Mouse (Mus musculus): ENCODE measurements around the gene Camk1. TPM values are rescaled to one million over a fixed set of nuclear protein-coding genes. Genes with fewer than 3 reads are reported as not detected.

The Camk1 gene
- polyA plus RNA-seq, 1 experiment, result 43.2 TPM

DNA sequence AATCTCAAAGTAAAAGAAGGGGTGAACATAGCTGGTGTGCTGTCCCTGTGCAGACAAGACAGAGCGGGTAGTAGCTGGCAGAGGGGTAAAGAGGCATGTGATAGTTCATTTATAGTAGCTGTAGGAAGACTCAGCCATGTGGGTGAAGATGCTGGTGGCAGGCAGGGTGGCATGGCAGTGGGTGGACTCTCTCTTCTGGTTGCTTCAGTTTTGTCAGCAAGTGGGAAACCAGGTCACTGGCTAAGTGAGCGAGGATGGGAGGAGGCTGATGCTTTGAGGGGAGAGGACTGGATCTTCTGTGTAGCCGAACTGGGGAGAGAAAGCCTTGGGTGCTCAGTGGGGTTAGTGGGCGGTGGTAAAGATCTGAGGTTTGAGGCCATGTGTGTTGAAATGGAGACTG, 56.5 kb downstream of the Camk1 start:
- no peaks in the 10 kb centered on the region for H3K36me3 ChIP-seq (ENCODE audit: control insufficient read depth, insufficient read depth)
- no peak overlapping the region for H3K4me3 ChIP-seq (ENCODE audit: insufficient read depth, poor library complexity, severe bottlenecking)
- TF ChIP-seq MYOD1 (IDR thresholded peaks at IDR 0.05; ENCODE audit: control insufficient read depth, insufficient read length, low read depth), result no peak
- H3ac ChIP-seq (ENCODE audit: control insufficient read depth, insufficient read length, low read depth), result no peak overlapping the region
- peaks cover 39% of the 10 kb centered on the region for H3K27me3 ChIP-seq (ENCODE audit: control insufficient read depth, insufficient read depth, insufficient read length)
- H3K79me2 ChIP-seq (ENCODE audit: control insufficient read depth, insufficient read depth), result no peaks in the 10 kb centered on the region
- no peaks in the 10 kb centered on the region for H3K79me3 ChIP-seq (ENCODE audit: low read depth)

- TF ChIP-seq MAX (IDR thresholded peaks at IDR 0.05), result no peak
- no peak for TF ChIP-seq CTCF (IDR thresholded peaks at IDR 0.05; ENCODE audit: control insufficient read depth, insufficient read depth, insufficient read length)
- TF ChIP-seq MYOD1 (IDR thresholded peaks at IDR 0.05; ENCODE audit: control insufficient read depth, insufficient read length, low read depth), result no peak
- TF ChIP-seq CEBPB (IDR thresholded peaks at IDR 0.05; ENCODE audit: low read depth), result no peak
- no peak for TF ChIP-seq MYOG (IDR thresholded peaks at IDR 0.05; ENCODE audit: control insufficient read depth, extremely low read depth, insufficient read length)
- TF ChIP-seq USF1 (IDR thresholded peaks at IDR 0.05; ENCODE audit: low read depth), result no peak
- no peak for TF ChIP-seq FOSL1 (IDR thresholded peaks at IDR 0.05; ENCODE audit: insufficient read depth, low read length, poor library complexity, severe bottlenecking)
- H3K79me3 ChIP-seq (ENCODE audit: low read depth), result no peaks in the 10 kb centered on the region
These were observed 57.5 kb downstream of the Camk1 start for GRCm38 (mm10) chr6:113286316-113286715.

DNA sequence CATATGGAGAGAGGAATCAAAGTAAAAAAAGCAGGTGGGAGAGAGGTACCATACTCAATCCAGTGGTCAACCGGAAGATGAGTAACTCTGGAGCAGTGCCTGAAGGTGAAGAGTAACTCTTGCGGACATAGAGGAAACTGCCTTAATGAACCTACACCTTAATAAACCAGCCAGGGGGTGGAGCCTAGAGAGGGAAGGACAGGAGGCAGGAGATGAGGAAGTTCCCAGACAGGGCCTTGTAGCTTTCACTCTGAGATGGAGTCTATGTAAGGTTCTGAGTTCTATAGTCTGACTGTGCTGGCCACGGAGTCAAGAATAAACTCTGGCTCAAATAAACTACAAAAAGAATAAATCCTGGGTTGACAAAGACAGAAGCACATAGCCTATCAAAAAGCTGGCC, 58.9 kb downstream of the Camk1 start:
- H3K79me3 ChIP-seq (ENCODE audit: low read depth), result no peaks in the 10 kb centered on the region

More at GRCm38 (mm10) chr6:113286316-113286715, 57.5 kb downstream of the Camk1 start:
- H3ac ChIP-seq (ENCODE audit: control insufficient read depth, insufficient read length, low read depth), result no peak overlapping the region
- no peaks in the 10 kb centered on the region for H3K79me2 ChIP-seq (ENCODE audit: control insufficient read depth, insufficient read depth)
- no peak overlapping the region for H3K4me3 ChIP-seq (ENCODE audit: insufficient read depth, poor library complexity, severe bottlenecking)
- H3K36me3 ChIP-seq (ENCODE audit: control insufficient read depth, insufficient read depth), result no peaks in the 10 kb centered on the region
- peaks cover 36% of the 10 kb centered on the region for H3K27me3 ChIP-seq (ENCODE audit: control insufficient read depth, insufficient read depth, insufficient read length)

More for the DNA sequence above, 58.9 kb downstream of the Camk1 start:
- H3K79me2 ChIP-seq (ENCODE audit: control insufficient read depth, insufficient read depth), result no peaks in the 10 kb centered on the region
- no peak for TF ChIP-seq MYOG (IDR thresholded peaks at IDR 0.05; ENCODE audit: control insufficient read depth, extremely low read depth, insufficient read length)
- TF ChIP-seq CEBPB (IDR thresholded peaks at IDR 0.05; ENCODE audit: low read depth), result no peak
- TF ChIP-seq MAX (IDR thresholded peaks at IDR 0.05), result no peak
- TF ChIP-seq MYOD1 (IDR thresholded peaks at IDR 0.05; ENCODE audit: control insufficient read depth, insufficient read length, low read depth), result no peak
- no peak for TF ChIP-seq FOSL1 (IDR thresholded peaks at IDR 0.05; ENCODE audit: insufficient read depth, low read length, poor library complexity, severe bottlenecking)
- no peak for TF ChIP-seq CTCF (IDR thresholded peaks at IDR 0.05; ENCODE audit: control insufficient read depth, insufficient read depth, insufficient read length)
- no peak for TF ChIP-seq USF1 (IDR thresholded peaks at IDR 0.05; ENCODE audit: low read depth)
- peaks cover 36% of the 10 kb centered on the region for H3K27me3 ChIP-seq (ENCODE audit: control insufficient read depth, insufficient read depth, insufficient read length)
- H3ac ChIP-seq (ENCODE audit: control insufficient read depth, insufficient read length, low read depth), result no peak overlapping the region
- no peaks in the 10 kb centered on the region for H3K36me3 ChIP-seq (ENCODE audit: control insufficient read depth, insufficient read depth)
- no peak overlapping the region for H3K4me3 ChIP-seq (ENCODE audit: insufficient read depth, poor library complexity, severe bottlenecking)

Other genes with a start within 250 kb of the Camk1 start
- 0.18 TPM for gene Lhfpl4, start 148.6 kb downstream of the Camk1 start, polyA plus RNA-seq (2012; fragmentation: generic; extraction: Trizol)
- gene Mtmr14, start 106.1 kb downstream of the Camk1 start, polyA plus RNA-seq (2012; fragmentation: generic; extraction: Trizol), result 19.5 TPM
- 0.01 TPM for gene Cpne9, start 61.7 kb downstream of the Camk1 start, polyA plus RNA-seq (2012; fragmentation: generic; extraction: Trizol)
- 16.1 TPM for gene Brpf1, start 36.8 kb downstream of the Camk1 start, polyA plus RNA-seq (2012; fragmentation: generic; extraction: Trizol)
- gene Ogg1, start 17.0 kb downstream of the Camk1 start, polyA plus RNA-seq (2012; fragmentation: generic; extraction: Trizol), result 18.5 TPM
- 31.7 TPM for gene Tada3, start 33.9 kb upstream of the Camk1 start, polyA plus RNA-seq (2012; fragmentation: generic; extraction: Trizol)
- 364 TPM for gene Arpc4, start 34.1 kb upstream of the Camk1 start, polyA plus RNA-seq (2012; fragmentation: generic; extraction: Trizol)
- gene Ttll3, start 45.3 kb upstream of the Camk1 start, polyA plus RNA-seq (2012; fragmentation: generic; extraction: Trizol), result 1.6 TPM
- gene Rpusd3, start 75.4 kb upstream of the Camk1 start, polyA plus RNA-seq (2012; fragmentation: generic; extraction: Trizol), result 8.8 TPM
- gene Cidec, start 91.8 kb upstream of the Camk1 start, polyA plus RNA-seq (2012; fragmentation: generic; extraction: Trizol), result not detected
- 76.4 TPM for gene Jagn1, start 98.6 kb upstream of the Camk1 start, polyA plus RNA-seq (2012; fragmentation: generic; extraction: Trizol)
- not detected for gene Il17re, start 114.5 kb upstream of the Camk1 start, polyA plus RNA-seq (2012; fragmentation: generic; extraction: Trizol)
- gene Il17rc, start 127.4 kb upstream of the Camk1 start, polyA plus RNA-seq (2012; fragmentation: generic; extraction: Trizol), result 36.2 TPM
- gene Creld1, start 139.3 kb upstream of the Camk1 start, polyA plus RNA-seq (2012; fragmentation: generic; extraction: Trizol), result 16.4 TPM
- 0.04 TPM for gene Prrt3, start 157.9 kb upstream of the Camk1 start, polyA plus RNA-seq (2012; fragmentation: generic; extraction: Trizol)
- gene Emc3, start 187.7 kb upstream of the Camk1 start, polyA plus RNA-seq (2012; fragmentation: generic; extraction: Trizol), result 68.3 TPM
- 4.8 TPM for gene Fancd2, start 187.7 kb upstream of the Camk1 start, polyA plus RNA-seq (2012; fragmentation: generic; extraction: Trizol)

Measured in C2C12 (cell line).